Comparison of ENCODE assay signal across 8 mouse cellular contexts in genomic region chr12:20228321-20228999, GRCm38 (mm10).
DNase-seq lines count a peak whose midpoint lies in the region; ATAC-seq and TF ChIP-seq lines count a peak whose summit lies in the region.
"Not testable (repeated sequence)": the region's sequence is repeated elsewhere in the genome, so short reads cannot be mapped to it uniquely, and the experiment has no call there.

No protein-coding gene starts in this region.

- H3K4me2 ChIP-seq in forebrain, embryonic 11.5 days (ENCODE audit: low read depth, low read length, severe bottlenecking); hindbrain, embryonic 11.5 days (replicated peaks; ENCODE audit: low read depth, low read length): not testable (repeated sequence)

- not testable (repeated sequence) for H3K4me3 ChIP-seq in forebrain, embryonic 11.5 days (ENCODE audit: low read depth, low read length); hindbrain, embryonic 11.5 days (ENCODE audit: low read depth, low read length); kidney, adult 2 months (ENCODE audit: insufficient read depth, low read depth, low read length); midbrain, embryonic 10.5 days

- not testable (repeated sequence) for TF ChIP-seq POLR2A in kidney, adult 2 months (IDR thresholded peaks at IDR 0.05; ENCODE audit: low read depth, low read length)

- H3K9ac ChIP-seq in forebrain, embryonic 11.5 days (ENCODE audit: low read length); hindbrain, embryonic 11.5 days (ENCODE audit: low read depth, low read length): not testable (repeated sequence)

- not testable (repeated sequence) for H3K36me3 ChIP-seq in forebrain, embryonic 11.5 days (ENCODE audit: control insufficient read depth, insufficient read depth, low read length); hindbrain, embryonic 11.5 days (ENCODE audit: control insufficient read depth, insufficient read depth, low read length); kidney, adult 2 months (ENCODE audit: control insufficient read depth, insufficient read depth, low read length)
- peaks cover 48% of the 10 kb centered on the region for H3K36me3 ChIP-seq in midbrain, embryonic 10.5 days

- H3K27ac ChIP-seq in forebrain, embryonic 11.5 days (ENCODE audit: low read depth, low read length); hindbrain, embryonic 11.5 days (ENCODE audit: low read depth, low read length); kidney, adult 2 months (ENCODE audit: insufficient read depth, low read depth, low read length); midbrain, embryonic 10.5 days (replicated peaks): not testable (repeated sequence)

- DNase-seq in adrenal gland, postnatal 25 days, result peak; percentile 2
- DNase-seq in forebrain, embryonic 11.5 days (ENCODE audit: low spot score), result peak; percentile 56
- DNase-seq in hindbrain, embryonic 11.5 days (ENCODE audit: low spot score), result peak; percentile 10
- DNase-seq in kidney, adult 2 months, result peak; percentile 1
- peak; percentile 11 for DNase-seq in liver
- DNase-seq in midbrain, embryonic 10.5 days (ENCODE audit: low spot score), result peak; percentile 23
- peak; percentile 13 to 61 for DNase-seq in spleen, postnatal 4 days (ENCODE audit: low spot score in 2 of 2)
- DNase-seq in urinary bladder, postnatal 4 days (ENCODE audit: low spot score in 2 of 2), result peak; percentile 20 to 61

- peaks cover 63% of the 10 kb centered on the region for H3K9me3 ChIP-seq in forebrain, embryonic 11.5 days (ENCODE audit: control insufficient read depth, low read length)
- H3K9me3 ChIP-seq in hindbrain, embryonic 11.5 days (ENCODE audit: control insufficient read depth, low read length), result peaks cover 59% of the 10 kb centered on the region
- peaks cover 88% of the 10 kb centered on the region for H3K9me3 ChIP-seq in midbrain, embryonic 10.5 days (replicated peaks)

- WGBS in forebrain, embryonic 11.5 days, result 70% methylated on average over 21 of the region's 21 CpGs
- 70% methylated on average over 21 of the region's 21 CpGs for WGBS in hindbrain, embryonic 11.5 days
- 66% methylated on average over 21 of the region's 21 CpGs for WGBS in kidney, adult 2 months
- 66% methylated on average over 21 of the region's 21 CpGs for WGBS in midbrain, embryonic 10.5 days

- TF ChIP-seq CTCF in kidney, adult 2 months (conservative IDR thresholded peaks at IDR 0.05; ENCODE audit: insufficient read depth, insufficient read length, low read depth, low read length), result not testable (repeated sequence)

- peaks cover 10% of the 10 kb centered on the region for H3K27me3 ChIP-seq in forebrain, embryonic 11.5 days (ENCODE audit: control insufficient read depth, insufficient read depth, low read length)
- peaks cover 10% of the 10 kb centered on the region; the same call in 1 of the 2 replicates for H3K27me3 ChIP-seq in hindbrain, embryonic 11.5 days (ENCODE audit: control insufficient read depth, insufficient read depth, low read length)
- H3K27me3 ChIP-seq in kidney, adult 2 months (replicated peaks; ENCODE audit: control insufficient read depth, insufficient read depth, low read length), result not testable (repeated sequence)
- H3K27me3 ChIP-seq in midbrain, embryonic 10.5 days (ENCODE audit: low read depth, poor library complexity, severe bottlenecking), result peaks cover 39% of the 10 kb centered on the region

- H3K4me1 ChIP-seq in forebrain, embryonic 11.5 days (replicated peaks; ENCODE audit: control insufficient read depth, insufficient read depth, low read length); hindbrain, embryonic 11.5 days (replicated peaks; ENCODE audit: control insufficient read depth, insufficient read depth, low read length); kidney, adult 2 months (ENCODE audit: control insufficient read depth, insufficient read depth, low read length); midbrain, embryonic 10.5 days: not testable (repeated sequence)

- 0 out of 2 replicates have a peak, but pooled peaks have one; percentile 29 for ATAC-seq in forebrain, embryonic 11.5 days (replicated peaks; ENCODE audit: low FRiP score)
- peak; percentile 20; the same call in 1 of the 2 replicates for ATAC-seq in hindbrain, embryonic 11.5 days (ENCODE audit: low FRiP score)

Comparison
In these comparisons a context has a peak if more than half of its experiments do, and no peak if none do; other contexts are left out.
1. DNase-seq: peak in every context shown above with its lines; median percentile 56 in forebrain, embryonic 11.5 days; 40 in urinary bladder, postnatal 4 days; 37 in spleen, postnatal 4 days; 23 in midbrain, embryonic 10.5 days; 11 in liver; 10 in hindbrain, embryonic 11.5 days; 2 in adrenal gland, postnatal 25 days; 1 in kidney, adult 2 months.